Mouse (Mus musculus): ENCODE data around the gene Nfil3. TPM values are rescaled to one million over a fixed set of nuclear protein-coding genes. Genes with fewer than 3 reads are reported as not detected.

The Nfil3 gene
- polyA plus RNA-seq (2021; fragmentation: Nextera tagmentation): 6.3 and 11.1 TPM in 2 replicates
- long read RNA-seq, experiment 1, transcript Nfil3-201 (2 exons, 2,026 nt): major isoform, 65 of 81 reads
- long read RNA-seq, experiment 1, partial matches to known transcripts: 0 of 81 reads
- long read RNA-seq, experiment 1, other reads (novel, unspliced or antisense): 16 of 81 reads
- long read RNA-seq, experiment 2, partial matches to known transcripts: 0 of 5 reads
- long read RNA-seq, experiment 2, other reads (novel, unspliced or antisense): 4 of 5 reads

GRCm38 (mm10) chr13:52980951-52981421 is at the start of gene Nfil3:
Gene Nfil3, minus strand, starts transcription at chr13:52981073.

GRCm38 (mm10) chr13:52929209-52930171 is 51.4 kb downstream of the Nfil3 start, which contains the start of gene Auh:
Gene Auh, minus strand, starts transcription at chr13:52929681.

Other genes starting within 250 kb of the Nfil3 start
- gene Auh, start 51.4 kb downstream of the Nfil3 start, polyA plus RNA-seq (2021; fragmentation: Nextera tagmentation): 119 and 130 TPM in 2 replicates